Mouse (Mus musculus) adrenal gland, postnatal 10 days (tissue): ENCODE measurements around the gene Catsperz. TPM values are rescaled to one million over a fixed set of nuclear protein-coding genes. Genes with fewer than 3 reads are reported as not detected.

Experiments
- DNase-seq: peaks from one replicate; pipeline ENCODE4 v3.0.0; 2021; ENCODE audit warnings: mixed read lengths
- total RNA-seq, 2 experiments: library from RNA; stranded (reverse); gene quantifications; 2 replicates each; pipeline ENCODE4 v1.2.3; 2021

The Catsperz gene
- total RNA-seq, 2 experiments from 2014 or later: 1.2 to 1.7 TPM

DNA sequence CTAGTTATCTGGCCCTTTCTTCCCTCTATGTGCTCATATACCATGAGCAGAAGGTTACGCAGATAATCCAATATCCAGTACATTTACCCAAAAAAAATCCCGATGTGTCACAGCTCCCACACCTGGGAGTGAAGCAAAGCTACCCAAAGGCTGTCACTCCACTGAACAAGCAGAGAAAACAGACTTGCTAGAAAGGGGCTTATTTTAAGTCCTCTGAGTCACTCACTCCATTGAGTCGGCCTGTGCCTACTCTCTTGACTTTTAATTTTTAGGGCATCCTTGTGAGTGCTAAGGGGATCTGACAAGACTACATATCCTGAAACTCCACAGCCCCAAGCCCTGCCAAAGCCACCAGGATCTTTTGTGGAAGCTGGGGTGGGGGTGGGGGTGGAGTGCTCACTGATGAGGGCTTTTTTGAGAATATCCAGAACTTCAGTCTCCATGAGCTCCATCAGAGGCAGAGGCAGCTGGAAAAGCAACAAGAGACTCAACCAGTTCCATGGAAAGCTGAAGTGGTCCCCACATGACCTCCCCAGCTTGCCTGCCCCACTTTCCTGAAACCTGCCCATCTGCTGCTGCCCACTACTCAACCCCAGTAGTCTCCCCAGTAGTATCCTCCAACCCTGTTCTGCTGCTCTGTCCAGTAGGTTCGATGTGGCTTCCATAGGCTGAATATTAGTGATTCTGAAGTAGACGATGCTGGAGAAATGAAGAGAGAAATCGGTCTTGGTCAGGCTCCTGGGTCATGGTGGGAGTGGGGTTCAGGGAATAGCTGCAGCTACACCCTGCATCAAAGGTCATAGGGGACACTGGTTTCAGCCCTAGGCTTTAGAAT is 2.1 kb downstream of the Catsperz start:
- DNase-seq: no peak

DNA sequence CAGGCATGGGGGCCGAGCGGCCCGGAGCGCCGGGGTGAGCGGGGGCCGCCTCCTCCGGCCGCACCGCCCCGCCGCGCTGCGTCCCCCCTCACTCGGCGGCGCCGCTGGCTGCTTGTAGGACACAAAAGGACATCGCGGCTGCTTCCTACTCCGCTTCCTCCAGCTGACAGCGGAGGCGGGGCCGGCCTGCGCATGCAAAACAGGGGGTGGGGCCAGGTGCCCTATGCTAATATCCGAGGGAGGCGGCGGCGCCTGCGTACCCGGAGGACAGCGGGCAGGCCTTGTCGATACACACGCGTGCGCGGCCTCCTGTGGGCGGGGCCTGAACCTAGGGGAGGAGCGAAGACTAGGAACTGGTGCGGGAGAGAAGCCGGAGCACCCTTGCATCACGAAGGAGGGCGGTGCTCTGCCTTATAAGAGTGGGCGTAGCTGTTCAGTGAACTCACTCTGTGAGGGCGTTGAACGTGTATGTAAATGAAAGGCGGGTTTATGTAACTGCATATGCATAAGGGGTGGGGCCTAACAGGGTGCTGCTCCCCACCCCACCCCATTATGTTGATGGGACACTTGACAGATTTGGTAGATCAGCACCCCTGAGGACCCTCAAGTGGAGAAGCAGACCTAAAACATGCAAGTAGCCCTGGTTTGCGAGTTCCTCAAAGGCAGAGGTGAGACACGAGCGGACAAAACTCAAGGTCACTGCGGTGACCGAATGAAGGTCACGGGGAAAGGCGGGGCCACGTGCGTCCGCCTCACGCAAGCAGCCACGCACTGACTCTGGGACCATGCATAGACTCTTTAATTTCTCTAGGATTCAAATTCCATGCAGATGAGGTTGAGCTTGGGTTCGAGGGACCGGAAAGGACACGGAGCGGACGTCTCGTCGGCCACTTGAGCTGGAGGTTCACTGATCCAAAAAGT is 3.3 kb downstream of the Catsperz start, which contains the start of gene Esrra:
Esrra (minus strand) TSS at position 167 of the 921 bp plus-strand sequence.
- peak; percentile 100 for DNase-seq

DNA sequence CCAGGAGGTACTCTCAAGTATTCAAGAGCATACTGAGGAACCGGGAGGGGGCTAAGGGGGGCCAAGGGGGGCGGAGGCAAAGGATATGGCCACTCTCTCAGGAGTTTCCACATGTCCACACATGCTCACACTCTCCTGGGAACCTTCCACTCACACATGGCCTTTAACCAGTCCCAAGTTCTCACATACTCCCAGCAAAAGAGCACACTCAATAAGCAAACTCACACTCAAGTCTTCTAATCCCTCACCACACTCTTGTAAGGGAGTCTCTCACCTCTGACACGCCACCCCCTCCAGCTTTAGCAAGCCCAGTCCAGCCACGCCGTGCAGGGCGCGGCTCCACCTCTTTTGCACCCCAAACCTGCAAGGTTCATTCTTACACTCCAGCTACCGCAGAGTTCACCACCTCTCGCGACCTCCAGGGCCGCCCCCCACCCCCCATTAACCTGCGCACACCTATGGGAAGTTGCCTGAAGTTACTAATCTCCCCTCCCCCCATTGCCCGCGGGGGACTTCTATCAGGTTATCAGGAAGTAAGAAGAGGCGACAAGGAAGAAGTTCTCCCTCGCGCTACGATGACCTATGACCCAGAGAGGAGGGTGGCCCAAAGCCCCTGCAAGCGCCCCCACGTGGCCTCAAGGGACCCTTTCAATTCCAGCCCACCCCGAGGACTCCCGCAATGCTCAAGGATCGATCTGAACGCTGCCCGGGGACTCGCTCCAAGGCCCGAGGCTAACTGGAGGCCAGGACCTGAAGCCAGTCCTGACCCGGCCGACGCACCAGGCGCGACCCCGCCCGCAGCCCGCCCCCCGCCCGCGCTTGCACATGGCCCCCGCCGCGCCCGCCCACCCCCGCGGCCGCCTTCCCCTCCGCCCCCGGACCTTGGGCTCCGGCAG is 4.2 kb downstream of the Catsperz start:
- no peak for DNase-seq

DNA sequence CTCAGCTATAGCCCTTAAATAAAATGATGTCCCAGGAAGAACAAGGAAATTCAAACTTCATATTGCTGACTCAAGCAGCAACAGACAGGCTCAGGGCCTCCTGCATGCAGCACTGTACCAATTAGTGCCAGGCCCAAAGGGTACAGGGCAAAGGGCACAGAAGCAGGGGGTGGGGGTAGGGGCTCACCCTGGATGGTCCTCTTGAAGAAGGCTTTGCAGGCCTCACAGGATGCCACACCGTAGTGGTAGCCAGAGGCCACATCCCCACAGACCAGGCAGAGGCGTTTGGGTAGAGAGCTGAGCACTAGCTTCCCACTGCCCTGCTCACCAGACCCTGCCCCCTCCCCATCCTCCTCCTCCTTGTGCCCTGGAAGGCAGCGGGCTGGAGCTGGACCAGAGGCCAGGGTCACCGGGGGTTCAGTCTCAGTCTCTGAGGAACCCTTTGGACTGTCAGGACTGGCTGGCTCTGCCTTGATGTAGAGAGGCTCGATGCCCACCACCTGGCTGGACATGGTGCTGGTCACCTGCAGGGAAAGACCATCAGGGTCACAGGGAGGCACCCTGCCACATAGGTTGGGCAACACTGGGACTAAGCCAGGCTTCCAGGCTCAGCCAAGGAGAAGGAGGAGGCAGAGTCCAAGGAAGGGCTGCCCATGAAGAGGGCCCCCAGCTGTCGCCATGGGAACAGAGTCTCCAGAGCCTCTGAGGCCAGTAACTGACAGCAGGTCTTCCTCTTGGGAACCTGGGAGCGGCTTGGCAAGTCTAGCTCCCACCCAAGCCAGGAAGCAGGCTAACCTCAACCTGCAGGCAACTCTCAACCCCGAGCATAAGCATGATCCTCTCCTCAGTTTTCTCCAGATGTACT is 5.1 kb downstream of the Catsperz start:
- peak; percentile 85 for DNase-seq

DNA sequence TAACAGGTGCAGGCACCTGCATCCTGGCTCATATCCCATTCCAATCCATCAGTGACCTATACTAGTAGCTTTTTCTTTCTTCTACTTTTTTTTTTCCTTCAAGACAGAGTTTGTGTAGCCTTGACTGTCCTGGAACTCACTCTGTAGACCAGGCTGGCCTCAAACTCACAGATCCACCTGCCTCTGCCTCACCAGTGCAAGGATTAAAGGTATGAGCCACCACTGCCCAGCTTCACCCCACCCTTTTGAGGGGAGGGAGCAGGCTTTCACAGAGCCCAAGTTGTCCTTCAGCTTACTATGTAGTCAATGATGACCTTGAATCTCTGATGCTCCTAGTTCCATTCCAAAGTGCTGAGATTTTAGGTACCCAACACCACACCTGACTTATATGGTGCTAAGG is 5.7 kb downstream of the Catsperz start:
- no peak for DNase-seq

DNA sequence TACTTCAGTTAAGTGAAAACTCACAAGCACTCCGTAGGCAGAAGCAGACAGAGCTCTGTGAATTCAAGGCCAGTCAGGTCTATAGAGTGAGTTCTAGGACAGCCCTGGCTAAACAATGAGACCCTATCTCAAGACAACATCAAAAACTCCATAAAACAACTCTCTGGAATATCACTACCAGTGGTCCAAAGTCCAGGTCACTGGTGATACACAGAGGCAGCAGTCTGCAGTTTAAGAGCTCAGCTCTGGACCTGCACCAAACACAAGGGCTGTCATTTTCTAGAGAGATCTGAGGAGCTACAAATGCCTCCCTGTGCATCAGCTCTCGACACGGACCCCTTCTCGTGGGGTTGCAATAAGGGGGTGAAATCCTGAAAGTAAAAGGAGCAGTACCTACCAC is 6.9 kb downstream of the Catsperz start:
- no peak for DNase-seq

DNA sequence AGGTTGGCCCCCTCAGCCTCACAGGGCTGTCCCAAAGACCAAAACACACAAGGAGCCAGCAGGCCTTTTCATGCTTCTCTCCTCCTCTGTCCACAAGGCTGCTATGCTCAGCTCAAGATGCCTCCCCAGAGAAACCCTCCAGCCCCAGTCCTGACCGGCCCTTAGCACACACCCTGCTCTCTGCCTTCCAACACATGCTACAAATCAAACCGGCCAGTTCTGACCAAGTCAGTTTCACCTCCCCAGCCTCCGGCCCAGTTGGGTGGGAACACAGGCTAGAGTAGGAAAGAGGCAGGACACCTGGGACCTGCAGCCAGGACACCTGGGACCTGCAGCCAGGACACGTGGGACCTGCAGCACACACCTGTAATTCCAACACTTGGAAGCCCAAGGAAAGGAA is 8.7 kb downstream of the Catsperz start:
- DNase-seq: peak; percentile 13

DNA sequence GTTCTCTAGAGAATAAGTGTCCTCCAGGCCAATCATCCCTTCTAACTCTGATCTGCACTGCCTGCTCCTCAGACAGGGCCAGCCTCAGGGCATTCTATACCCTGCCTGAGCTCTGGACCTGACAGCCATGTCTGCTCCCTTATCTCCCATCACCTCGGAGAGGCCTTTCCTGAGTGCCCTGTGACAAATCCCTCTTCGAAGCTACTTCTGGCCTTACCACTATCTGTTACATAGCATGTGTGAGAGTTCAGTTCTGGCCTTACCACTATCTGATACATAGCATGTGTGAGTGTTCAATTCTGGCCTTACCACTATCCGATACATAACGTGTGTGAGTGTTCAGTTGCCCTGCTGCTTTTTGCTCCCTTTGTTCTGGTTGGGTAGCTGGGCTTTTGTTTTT is 9.9 kb downstream of the Catsperz start:
- DNase-seq: no peak

DNA sequence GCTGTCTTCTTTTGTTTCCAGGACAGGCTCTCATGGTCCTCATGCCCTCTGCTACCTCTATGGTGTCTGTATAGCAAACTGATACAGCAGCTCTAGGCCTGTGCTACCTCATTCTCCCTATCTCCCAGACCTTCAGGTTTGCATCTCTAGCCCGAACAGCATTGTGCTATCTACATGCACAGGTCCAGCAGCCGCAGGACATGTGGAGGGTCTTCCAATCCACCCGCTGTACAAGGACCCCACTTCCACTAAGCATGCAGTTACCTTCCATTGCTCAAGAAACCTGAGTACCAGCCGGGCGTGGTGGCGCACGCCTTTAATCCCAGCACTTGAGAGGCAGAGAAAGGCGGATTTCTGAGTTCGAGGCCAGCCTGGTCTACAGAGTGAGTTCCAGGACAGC is 10.6 kb downstream of the Catsperz start:
- no peak for DNase-seq

DNA sequence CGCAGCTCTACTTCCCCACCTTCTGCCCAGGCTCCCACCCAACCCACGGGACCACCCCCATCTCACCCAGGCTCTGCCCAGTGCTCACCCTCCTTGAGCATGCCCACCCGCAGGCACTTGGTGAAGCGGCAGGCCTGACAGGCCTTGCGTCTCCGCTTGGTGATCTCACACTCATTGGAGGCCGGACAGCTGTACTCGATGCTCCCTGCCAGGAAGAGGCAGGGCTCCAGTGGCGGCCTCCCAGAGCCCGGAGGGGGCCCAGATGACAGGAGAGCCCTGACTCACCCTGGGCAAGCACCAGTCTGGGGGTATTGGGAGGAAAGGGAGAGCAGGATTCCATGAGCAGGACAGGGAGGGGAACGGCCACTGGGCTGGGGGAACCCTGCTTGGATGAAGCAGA is 11.2 kb downstream of the Catsperz start:
- peak; percentile 42 for DNase-seq

DNA sequence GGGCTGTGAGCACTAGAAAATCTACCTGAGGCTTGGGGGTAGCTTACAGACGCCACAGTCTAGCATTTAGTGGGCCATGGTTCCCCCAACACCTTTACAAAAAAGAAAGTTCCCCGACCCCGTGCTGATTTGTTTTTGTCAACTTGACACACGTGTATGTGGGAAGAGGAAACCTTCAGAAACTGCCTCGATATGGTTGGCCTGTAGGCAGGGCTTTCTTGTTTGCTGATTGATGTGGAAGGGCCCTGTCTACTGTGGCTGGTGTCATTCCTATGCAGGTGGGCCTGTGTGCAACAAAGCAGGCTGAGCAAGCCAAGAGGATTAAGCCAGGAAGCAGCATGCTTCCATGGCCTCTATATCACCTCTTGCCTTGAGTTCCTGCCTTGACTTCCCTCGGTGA is 12.1 kb downstream of the Catsperz start:
- no peak for DNase-seq

DNA sequence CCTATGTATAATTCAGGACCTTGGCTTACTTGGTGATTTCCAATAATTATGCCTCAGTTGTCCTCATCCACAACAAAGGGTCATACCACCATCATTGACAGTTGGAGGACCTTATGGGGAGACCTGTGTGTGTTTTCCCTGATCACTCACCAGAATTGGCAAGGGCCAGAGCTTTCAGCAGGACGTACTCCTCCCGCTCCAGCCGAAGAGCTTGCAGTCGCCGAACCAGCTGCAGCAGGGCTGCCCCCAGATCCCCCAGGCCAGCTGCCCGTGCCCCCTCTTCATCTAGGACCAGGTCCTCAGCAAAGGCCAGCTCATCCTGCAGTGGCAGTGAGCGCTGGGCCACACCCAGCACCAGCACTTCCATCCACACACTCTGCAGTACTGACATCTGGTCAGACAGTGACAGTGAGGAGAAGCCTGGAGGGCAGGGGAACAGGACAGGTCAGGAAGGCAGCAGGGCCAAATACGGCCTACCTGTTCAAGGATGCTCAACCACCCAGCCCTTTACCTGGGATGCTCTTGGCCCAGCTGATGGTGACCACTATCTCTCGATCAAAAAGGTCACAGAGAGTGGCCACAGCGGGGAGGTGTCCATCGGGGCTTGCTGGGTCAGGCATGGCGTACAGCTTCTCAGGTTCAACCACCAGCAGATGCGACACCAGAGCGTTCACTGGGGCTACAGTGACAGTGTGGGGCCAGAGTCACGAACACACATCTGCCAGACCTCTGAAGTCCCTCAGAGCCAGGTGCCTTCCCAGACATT is 12.8 kb downstream of the Catsperz start:
- no peak for DNase-seq

DNA sequence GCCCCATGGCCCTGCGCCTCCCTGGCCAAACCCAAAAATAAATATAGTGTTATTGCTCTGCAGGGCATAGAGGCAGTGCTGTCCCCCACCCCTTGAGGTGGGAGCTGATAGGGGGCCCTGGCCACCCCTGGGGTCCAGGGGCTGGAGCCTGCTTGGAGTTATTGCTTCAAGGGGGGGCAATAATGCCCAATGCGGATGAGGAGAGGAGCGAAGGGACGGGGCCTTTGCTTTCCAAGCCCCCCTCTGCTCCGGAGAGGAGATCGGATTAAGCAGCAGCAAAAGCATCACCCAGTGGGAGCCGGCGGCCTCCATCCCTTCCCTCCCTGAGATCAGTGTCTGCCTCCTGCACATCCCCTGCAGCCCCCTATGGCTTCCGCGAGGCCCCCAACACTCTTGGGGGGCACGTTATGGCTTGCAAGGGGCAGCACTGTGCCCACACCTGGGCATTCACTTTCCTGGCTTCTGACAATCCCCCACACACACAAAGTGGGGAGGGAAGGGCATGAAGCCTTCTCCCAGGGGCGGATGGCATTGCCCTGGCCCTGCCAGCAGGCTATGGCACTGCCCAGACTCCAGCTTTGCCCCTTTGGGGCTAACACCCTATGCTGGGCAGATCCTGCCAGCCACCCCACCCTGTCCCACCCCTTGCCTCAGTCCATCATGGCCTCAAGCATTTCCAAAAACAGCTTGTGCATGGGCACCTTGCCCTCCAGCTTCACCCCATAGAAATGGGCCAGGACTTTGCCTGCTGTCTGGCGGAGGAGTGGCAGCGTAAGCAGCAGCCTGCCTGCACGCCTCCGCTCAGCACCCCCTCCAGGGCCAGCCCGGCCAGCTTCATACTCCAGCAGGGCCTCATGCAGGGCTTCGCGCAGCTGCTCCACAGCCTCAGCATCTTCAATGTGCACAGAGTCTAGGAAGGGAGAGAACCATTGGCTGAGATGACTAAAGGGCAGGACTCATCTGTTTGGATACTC is 13.8 kb downstream of the Catsperz start:
- DNase-seq: no peak

DNA sequence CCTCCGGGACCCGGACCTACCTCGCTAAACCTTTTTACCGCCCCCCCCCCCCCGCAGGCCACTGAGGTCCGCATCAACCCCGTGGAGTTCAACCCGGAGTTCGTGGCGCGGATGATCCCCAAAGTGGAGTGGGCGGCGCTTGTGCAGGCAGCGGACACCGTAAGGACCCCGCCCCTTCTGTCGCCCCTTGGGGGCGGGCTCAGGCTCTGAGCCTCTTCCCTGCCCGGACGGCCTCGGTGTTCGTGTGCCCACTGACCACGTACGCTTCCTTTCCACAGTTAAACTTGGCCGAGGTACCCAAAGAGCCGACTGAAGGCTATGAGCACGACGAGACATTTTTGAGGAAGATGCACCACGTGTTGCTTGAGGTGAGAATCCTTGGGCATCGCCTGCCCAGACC is 14.9 kb downstream of the Catsperz start:
- peak; percentile 76 for DNase-seq

DNA sequence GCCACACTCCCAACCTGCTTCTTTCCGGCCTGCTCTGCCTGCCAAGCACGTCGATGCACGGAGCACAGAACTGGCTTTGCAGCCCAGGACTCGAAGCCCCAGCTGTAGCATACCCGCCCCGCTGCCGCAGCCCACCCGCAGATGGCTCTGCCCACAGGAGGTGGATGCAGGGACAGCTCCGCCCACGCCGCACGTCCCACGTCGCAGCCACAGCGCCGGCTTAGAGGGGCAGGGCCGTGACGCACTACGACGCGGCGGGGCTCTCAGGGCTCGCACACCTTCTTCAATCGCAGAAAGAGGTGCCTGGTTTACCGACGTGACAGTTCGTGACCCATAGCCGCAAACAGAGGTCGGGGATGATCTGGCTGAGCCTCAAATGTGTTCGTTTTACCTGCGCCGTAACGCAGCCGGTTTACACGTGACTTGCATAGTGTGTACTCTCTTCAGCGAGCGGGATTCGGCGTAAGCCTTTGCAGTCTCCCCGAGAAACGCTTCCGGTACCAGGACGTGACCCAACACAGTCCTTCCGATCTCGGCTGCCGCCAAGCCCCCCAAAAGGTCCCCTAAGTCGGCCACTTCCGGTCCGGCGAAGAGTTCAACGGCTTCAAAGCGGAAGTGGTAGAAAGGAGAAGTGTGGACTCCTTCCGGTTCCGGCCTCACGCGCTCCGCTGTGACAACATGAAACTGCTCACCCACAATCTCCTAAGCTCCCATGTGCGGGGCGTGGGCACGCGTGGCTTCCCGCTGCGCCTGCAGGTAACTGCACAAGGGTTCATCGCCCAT is 15.5 kb downstream of the Catsperz start, which contains the start of the genes Trmt112 and Prdx5:
Trmt112 (plus strand) TSS at position 192 of the 783 bp plus-strand sequence.
Prdx5 (minus strand) TSS at position 600 of the 783 bp plus-strand sequence.
- DNase-seq: peak; percentile 94

DNA sequence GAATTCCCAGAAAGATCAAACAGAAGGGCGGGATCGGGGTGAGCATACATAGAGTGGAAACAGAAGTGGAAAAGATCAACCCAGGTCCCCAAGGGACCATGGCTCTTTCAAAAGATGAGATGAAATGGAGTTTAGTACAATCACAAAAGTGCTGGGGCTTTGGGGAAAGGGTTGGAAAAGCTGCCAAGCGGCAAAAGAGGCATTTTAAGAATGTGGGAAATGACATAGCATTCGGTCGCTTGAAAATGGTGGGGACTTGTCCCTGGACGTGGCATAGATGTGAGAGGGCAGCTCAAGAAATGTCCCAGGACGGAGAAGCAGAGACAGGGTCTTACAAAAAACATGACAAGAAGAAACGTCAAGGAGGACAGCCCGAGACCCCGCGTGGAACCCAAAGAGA is 16.2 kb downstream of the Catsperz start:
- DNase-seq: no peak

DNA sequence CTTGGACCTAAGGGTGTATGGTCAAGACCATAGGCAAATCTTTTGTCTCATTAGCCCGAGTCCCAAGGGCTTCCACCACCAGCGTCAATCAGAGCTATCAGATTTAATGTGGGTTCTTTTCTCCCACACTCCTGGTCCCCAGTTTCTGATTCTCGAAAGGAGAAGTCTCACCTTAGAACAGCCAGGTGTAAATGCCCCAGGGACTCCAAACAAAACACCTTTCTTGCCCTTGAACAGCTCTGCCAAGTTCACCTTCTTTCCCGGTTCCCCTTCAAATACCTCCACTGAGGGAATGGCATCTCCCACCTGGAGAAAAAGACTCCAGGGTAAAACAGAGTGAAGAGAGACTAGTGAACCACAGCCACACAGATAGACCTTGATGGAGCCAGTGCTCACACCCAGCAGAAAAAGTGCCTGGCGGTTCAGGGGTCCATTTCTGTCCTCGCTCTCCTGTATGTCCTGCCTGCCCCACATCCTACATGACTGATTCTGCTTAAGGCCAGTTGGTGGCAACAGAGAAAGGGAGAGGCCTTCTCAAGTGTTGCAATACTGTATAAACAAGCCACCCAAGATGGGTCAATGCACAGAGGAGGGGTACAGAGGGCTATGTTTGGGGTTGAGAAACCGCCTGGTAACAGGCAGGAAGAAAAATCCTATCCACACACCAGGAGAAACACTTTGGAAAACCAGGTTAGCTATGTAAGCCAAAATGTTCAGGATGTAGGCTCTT is 17.2 kb downstream of the Catsperz start:
- DNase-seq: no peak
